Mouse (Mus musculus): Measurements from ENCODE around the gene Khdc4.

- TF ChIP-seq CTCF (conservative IDR thresholded peaks at IDR 0.05; ENCODE audit: low read length) = no peak
- TF ChIP-seq POU5F1 (IDR thresholded peaks at IDR 0.05; ENCODE audit: borderline replicate concordance, low read length) = no peak
These were observed 15.6 kb downstream of the Khdc4 start for GRCm38 (mm10) chr3:88701222-88701621.
